ENCODE assay signal across 15 mouse cellular contexts in the genomic region with DNA sequence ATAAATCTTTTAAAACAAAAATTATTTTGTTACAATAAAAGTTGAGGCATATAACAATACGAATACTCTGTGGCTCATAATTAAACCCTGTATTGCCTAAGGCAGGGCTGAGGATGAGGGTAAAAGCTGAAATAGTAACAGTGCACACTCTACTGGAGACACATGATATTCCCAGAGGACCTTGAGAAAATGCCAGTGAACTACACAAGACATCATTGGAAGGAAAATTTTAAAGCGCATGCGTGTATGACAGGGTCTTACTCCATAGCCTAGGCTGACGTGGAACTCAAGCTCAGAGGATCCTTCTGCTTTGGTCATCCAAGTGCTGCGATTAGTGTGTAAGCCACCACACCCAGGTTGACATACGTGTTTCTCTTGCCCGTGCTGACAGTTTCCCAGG. TPM values are rescaled to one million over a fixed set of nuclear protein-coding genes. Genes with fewer than 3 reads are reported as not detected.
DNase-seq lines count a peak whose midpoint lies in the region; ATAC-seq and TF ChIP-seq lines count a peak whose summit lies in the region.
"Had no signal": no experiment of that assay in that cellular context is flagged by ENCODE, and none has a peak within 500 bp of the region (broad histone marks: within the 10 kb centered on the region; RNA-seq: fewer than 3 reads in every experiment).

No protein-coding gene starts in this region.

- no peaks in the 10 kb centered on the region for H3K27me3 ChIP-seq in heart, embryonic 12.5 days (replicated peaks)
- no peaks in the 10 kb centered on the region for H3K27me3 ChIP-seq in lung, postnatal 0 days (replicated peaks; ENCODE audit: insufficient read depth, low read length)
- H3K27me3 ChIP-seq: CH12.LX; embryonic facial prominence, embryonic 15.5 days; forebrain, embryonic 13.5 days; stomach, embryonic 15.5 days had no signal

- H3K4me2 ChIP-seq in heart, embryonic 12.5 days = no peak overlapping the region
- no peak overlapping the region for H3K4me2 ChIP-seq in lung, postnatal 0 days (replicated peaks; ENCODE audit: low read depth, low read length)
- H3K4me2 ChIP-seq: embryonic facial prominence, embryonic 15.5 days; forebrain, embryonic 13.5 days; stomach, embryonic 15.5 days had no signal

- peak; percentile 37 for DNase-seq in heart, adult 8-10 months (ENCODE audit: low spot score)
- no peak for DNase-seq in lung, postnatal 0 days (ENCODE audit: low spot score)
- no peak for DNase-seq in lung, adult 2 months
- DNase-seq in R1 (ENCODE audit: low read depth, low spot score) = peak; percentile 77
- DNase-seq in cerebellum, postnatal 14 days = no peak
- DNase-seq: cerebellum, adult 9-11 months; gastrocnemius, postnatal 10 days; thymus, postnatal 4 days had no signal

- no peak overlapping the region for H3K27ac ChIP-seq in heart, embryonic 12.5 days (ENCODE audit: poor library complexity, severe bottlenecking)
- H3K27ac ChIP-seq in lung, postnatal 0 days (ENCODE audit: low read length) = no peak overlapping the region
- peak overlapping the region; percentile 57 for H3K27ac ChIP-seq in olfactory bulb, adult 2 months (ENCODE audit: insufficient read depth, low read depth, low read length)
- H3K27ac ChIP-seq: embryonic facial prominence, embryonic 15.5 days; forebrain, embryonic 13.5 days; stomach, embryonic 15.5 days had no signal

- no peak for TF ChIP-seq POLR2A in lung, adult 2 months (IDR thresholded peaks at IDR 0.05; ENCODE audit: borderline replicate concordance, extremely low read depth, low read depth, low read length)
- no peak for TF ChIP-seq POLR2A in olfactory bulb, adult 2 months (IDR thresholded peaks at IDR 0.05; ENCODE audit: insufficient read depth, low read depth, low read length)

- peak; percentile 39 for TF ChIP-seq CTCF in lung, postnatal 0 days (IDR thresholded peaks at IDR 0.05)
- no peak for TF ChIP-seq CTCF in lung, adult 2 months (IDR thresholded peaks at IDR 0.05; ENCODE audit: insufficient read depth, low read length)
- TF ChIP-seq CTCF in olfactory bulb, adult 2 months (IDR thresholded peaks at IDR 0.05; ENCODE audit: insufficient read depth, low read depth, low read length) = no peak

- no peak overlapping the region for H3K9ac ChIP-seq in heart, embryonic 12.5 days
- no peak overlapping the region for H3K9ac ChIP-seq in lung, postnatal 0 days (replicated peaks; ENCODE audit: low read depth)
- H3K9ac ChIP-seq: embryonic facial prominence, embryonic 15.5 days; forebrain, embryonic 13.5 days; stomach, embryonic 15.5 days had no signal

- H3K4me1 ChIP-seq in heart, embryonic 12.5 days (replicated peaks) = no peaks in the 10 kb centered on the region
- no peaks in the 10 kb centered on the region for H3K4me1 ChIP-seq in lung, postnatal 0 days (ENCODE audit: insufficient read depth, low read depth, low read length)
- no peaks in the 10 kb centered on the region for H3K4me1 ChIP-seq in lung, adult 2 months (ENCODE audit: control insufficient read depth, insufficient read depth, low read length)
- H3K4me1 ChIP-seq in olfactory bulb, adult 2 months (ENCODE audit: control insufficient read depth, insufficient read depth, low read length) = peaks cover 4% of the 10 kb centered on the region; the same call in 1 of the 2 replicates
- H3K4me1 ChIP-seq: embryonic facial prominence, embryonic 15.5 days; forebrain, embryonic 13.5 days; stomach, embryonic 15.5 days had no signal

- no peak overlapping the region for H3K4me3 ChIP-seq in heart, embryonic 12.5 days
- H3K4me3 ChIP-seq in lung, postnatal 0 days (ENCODE audit: low read depth, low read length) = no peak overlapping the region
- H3K4me3 ChIP-seq in lung, adult 2 months (replicated peaks; ENCODE audit: extremely low read depth, low read depth, low read length) = no peak overlapping the region
- no peak overlapping the region for H3K4me3 ChIP-seq in olfactory bulb, adult 2 months (ENCODE audit: insufficient read depth, low read depth, low read length)
- H3K4me3 ChIP-seq: embryonic facial prominence, embryonic 15.5 days; forebrain, embryonic 13.5 days; stomach, embryonic 15.5 days had no signal

- 93% methylated on average over 7 of the region's 7 CpGs for WGBS in heart, embryonic 12.5 days
- WGBS in lung, postnatal 0 days = 93% methylated on average over 7 of the region's 7 CpGs
- 88% methylated on average over 7 of the region's 7 CpGs for WGBS in lung, adult 2 months
- 79% methylated on average over 7 of the region's 7 CpGs for WGBS in olfactory bulb, adult 2 months

- peaks cover 96% of the 10 kb centered on the region for H3K36me3 ChIP-seq in heart, embryonic 12.5 days
- peaks cover 54% of the 10 kb centered on the region for H3K36me3 ChIP-seq in lung, postnatal 0 days (ENCODE audit: insufficient read depth, low read length)

- no peak for ATAC-seq in heart, embryonic 12.5 days (ENCODE audit: insufficient number of reproducible peaks, low FRiP score)
- no peak for ATAC-seq in lung, postnatal 0 days
- ATAC-seq: forebrain, embryonic 13.5 days; hindbrain, embryonic 16.5 days had no signal

- H3K9me3 ChIP-seq in heart, embryonic 12.5 days (replicated peaks) = no peaks in the 10 kb centered on the region
- H3K9me3 ChIP-seq in lung, postnatal 0 days (ENCODE audit: low read length) = no peaks in the 10 kb centered on the region
- H3K9me3 ChIP-seq: embryonic facial prominence, embryonic 15.5 days; forebrain, embryonic 13.5 days; stomach, embryonic 15.5 days had no signal

- no peak for TF ChIP-seq EP300 in lung, postnatal 0 days (IDR thresholded peaks at IDR 0.05)

RNA-seq across cellular contexts. Expression of a gene that starts 13.5 kb away (rescaled TPM):
- 100 to 1,000 TPM; 108 to 146 (median 128) TPM for total RNA-seq in heart, adult 8-10 months (2022)
- 34.8 and 36.9 TPM in 2 replicates for polyA plus RNA-seq in heart, embryonic 12.5 days (2016; fragmentation: Nextera tagmentation; extraction: Ambion mirVana)
- 21.3 and 21.8 TPM in 2 replicates for polyA plus RNA-seq in lung, postnatal 0 days (2015; fragmentation: Nextera tagmentation; extraction: Ambion mirVana)
- polyA plus RNA-seq in lung, adult 2 months (2012; rRNA removed) = 87.6 and 93.5 TPM in 2 replicates
- polyA plus RNA-seq in olfactory bulb, adult 2 months (2012; ENCODE audit: insufficient read depth, insufficient read length, low replicate concordance, missing spikeins) = not detected in 2 replicates

RNA-seq across cellular contexts. Expression of a gene that starts 19.2 kb away (rescaled TPM):
- total RNA-seq in heart, adult 8-10 months (2022) = 10 to 100 TPM; 79.7 to 89.3 (median 80.9) TPM
- 151 and 160 TPM in 2 replicates for polyA plus RNA-seq in heart, embryonic 12.5 days (2016; fragmentation: Nextera tagmentation; extraction: Ambion mirVana)
- 92.3 and 104 TPM in 2 replicates for polyA plus RNA-seq in lung, postnatal 0 days (2015; fragmentation: Nextera tagmentation; extraction: Ambion mirVana)
- 26.6 and 40.8 TPM in 2 replicates for polyA plus RNA-seq in lung, adult 2 months (2012; rRNA removed)
- polyA plus RNA-seq in olfactory bulb, adult 2 months (2012; ENCODE audit: insufficient read depth, insufficient read length, low replicate concordance, missing spikeins) = 192 TPM in 1 of 2 replicates, not detected in the other

RNA-seq across cellular contexts. Expression of a gene that starts 19.2 kb away (rescaled TPM):
- total RNA-seq in heart, adult 8-10 months (2022) = 10 to 100 TPM; 19.1 to 35.6 (median 22.8) TPM
- 63.1 and 71.9 TPM in 2 replicates for polyA plus RNA-seq in heart, embryonic 12.5 days (2016; fragmentation: Nextera tagmentation; extraction: Ambion mirVana)
- 81.4 and 91.7 TPM in 2 replicates for polyA plus RNA-seq in lung, postnatal 0 days (2015; fragmentation: Nextera tagmentation; extraction: Ambion mirVana)
- 38.9 and 67.5 TPM in 2 replicates for polyA plus RNA-seq in lung, adult 2 months (2012; rRNA removed)
- not detected in 2 replicates for polyA plus RNA-seq in olfactory bulb, adult 2 months (2012; ENCODE audit: insufficient read depth, insufficient read length, low replicate concordance, missing spikeins)

RNA-seq across cellular contexts. Expression of a gene that starts 50.6 kb away (rescaled TPM):
- total RNA-seq in heart, adult 8-10 months (2022) = 10 to 100 TPM in 2 of 4 experiments, 1 to 10 TPM in 2; 8.6 to 21.9 (median 10.5) TPM
- 2.2 and 2.4 TPM in 2 replicates for polyA plus RNA-seq in heart, embryonic 12.5 days (2016; fragmentation: Nextera tagmentation; extraction: Ambion mirVana)
- polyA plus RNA-seq in lung, postnatal 0 days (2015; fragmentation: Nextera tagmentation; extraction: Ambion mirVana) = 0.91 and 1.0 TPM in 2 replicates
- 3.7 and 5.1 TPM in 2 replicates for polyA plus RNA-seq in lung, adult 2 months (2012; rRNA removed)
- polyA plus RNA-seq in olfactory bulb, adult 2 months (2012; ENCODE audit: insufficient read depth, insufficient read length, low replicate concordance, missing spikeins) = not detected in 2 replicates

RNA-seq across cellular contexts. Expression of a gene that starts 54.4 kb away (rescaled TPM):
- 1 to 10 TPM in 2 of 4 experiments, under 1 TPM in 2; 0.63 to 1.5 (median 0.97) TPM for total RNA-seq in heart, adult 8-10 months (2022)
- polyA plus RNA-seq in heart, embryonic 12.5 days (2016; fragmentation: Nextera tagmentation; extraction: Ambion mirVana) = not detected in 2 replicates
- 12.9 and 15.1 TPM in 2 replicates for polyA plus RNA-seq in lung, postnatal 0 days (2015; fragmentation: Nextera tagmentation; extraction: Ambion mirVana)
- polyA plus RNA-seq in lung, adult 2 months (2012; rRNA removed) = 17.6 and 19.8 TPM in 2 replicates
- polyA plus RNA-seq in olfactory bulb, adult 2 months (2012; ENCODE audit: insufficient read depth, insufficient read length, low replicate concordance, missing spikeins) = not detected in 2 replicates
- polyA plus RNA-seq: forebrain, embryonic 13.5 days; hindbrain, embryonic 16.5 days had no signal

Comparison
In these comparisons a context has a peak if more than half of its experiments do, and no peak if none do; other contexts are left out.
1. DNase-seq: peak in heart, adult 8-10 months (single experiment) and R1 (single experiment); none in lung, postnatal 0 days (single experiment), lung, adult 2 months (single experiment) and cerebellum, postnatal 14 days (0 of 2).
2. RNA of a gene that starts 19.2 kb away (polyA plus RNA-seq): 81.4 to 91.7 TPM in lung, postnatal 0 days, 38.9 to 67.5 TPM in lung, adult 2 months and 63.1 to 71.9 TPM in heart, embryonic 12.5 days; not detected in olfactory bulb, adult 2 months; every median in the first group is over 10 times any median in the second.